Mouse (Mus musculus) heart, embryonic 12.5 days (tissue): Measurements from ENCODE around the gene Srsf2. TPM values are rescaled to one million over a fixed set of nuclear protein-coding genes. Genes with fewer than 3 reads are reported as not detected.
A peak's percentile ranks its signal among the peaks of the same experiment; 100 is the strongest.

ENCODE experiments used
- ATAC-seq: fragments of 200-750 bp; cut with Nextera tagmentation; 2 replicates; pipeline ENCODE4 v1.8.0; 2017; ENCODE audit warnings: moderate TSS enrichment, moderate library complexity; ENCODE audit not compliant: insufficient number of reproducible peaks, low FRiP score
- H3K27ac ChIP-seq: fragments of 300-500 bp; sonication (generic); 2 replicates; pipeline ENCODE4 v1.5.1; 2016; ENCODE audit warnings: mild to moderate bottlenecking, moderate library complexity; ENCODE audit not compliant: poor library complexity, severe bottlenecking
- H3K27me3 ChIP-seq: fragments of 300-500 bp; sonication (generic); replicated peaks from 2 replicates; pipeline ENCODE4 v1.6.1; 2016; ENCODE audit warnings: mild to moderate bottlenecking, moderate library complexity
- H3K36me3 ChIP-seq: fragments of 300-500 bp; sonication (generic); 2 replicates; pipeline ENCODE4 v1.6.1; 2016; ENCODE audit warnings: mild to moderate bottlenecking, moderate library complexity
- H3K4me1 ChIP-seq: fragments of 300-500 bp; sonication (generic); replicated peaks from 2 replicates; pipeline ENCODE4 v1.6.1; 2016; ENCODE audit warnings: mild to moderate bottlenecking
- H3K4me2 ChIP-seq: fragments of 300-500 bp; sonication (generic); 2 replicates; pipeline ENCODE4 v1.6.1; 2016; ENCODE audit warnings: mild to moderate bottlenecking, moderate library complexity
- H3K4me3 ChIP-seq: fragments of 300-500 bp; sonication (generic); 2 replicates; pipeline ENCODE4 v1.5.1; 2016; ENCODE audit warnings: mild to moderate bottlenecking
- H3K9ac ChIP-seq: fragments of 300-500 bp; sonication (generic); 2 replicates; pipeline ENCODE4 v1.6.1; 2016; ENCODE audit warnings: mild to moderate bottlenecking, moderate library complexity
- H3K9me3 ChIP-seq: fragments of 300-500 bp; sonication (generic); replicated peaks from 2 replicates; pipeline ENCODE4 v1.6.1; 2016; ENCODE audit warnings: mild to moderate bottlenecking, moderate library complexity
- WGBS: fragments of 180-500 bp; shearing (Covaris S2); methylation state at CpG from one replicate; pipeline ENCODE4 v1.1.7; 2016; 5-methylcytosine and 5-hydroxymethylcytosine counted together
- polyA plus RNA-seq: library from polyadenylated mRNA; unstranded; fragments of >200 nt; fragmentation: Nextera tagmentation; extraction: Ambion mirVana; gene quantifications from 2 replicates; pipeline ENCODE4 v1.2.1, GENCODE M21; 2016

The Srsf2 gene
- polyA plus RNA-seq, 1 experiment from 2014 or later, result 640 TPM

DNA sequence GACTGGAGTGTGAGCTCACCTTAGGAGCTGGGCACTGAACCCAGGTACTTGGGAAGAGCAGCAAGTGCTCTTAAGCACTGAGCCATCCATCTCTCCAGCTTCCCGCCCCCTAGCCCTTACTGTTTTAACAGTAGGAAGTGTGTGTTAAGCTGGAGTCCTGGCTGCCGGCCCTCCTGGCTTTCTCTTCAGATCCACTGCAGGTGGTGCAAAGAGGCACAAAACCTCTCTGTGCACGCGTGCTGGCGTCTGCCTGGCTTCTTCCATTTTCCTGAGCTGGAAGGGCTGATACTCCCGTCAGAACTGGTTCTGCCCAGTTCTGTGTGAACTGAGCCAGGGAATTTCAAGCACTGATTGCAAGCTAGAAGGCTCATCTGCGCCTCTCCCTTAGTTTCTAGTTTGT lies 27.9 kb upstream of the Srsf2 start:
- Histone ChIP-seq H3K4me2 (no peak overlapping the region), H3K9me3 (no peaks in the 10 kb centered on the region), H3K27me3 (peaks cover 1% of the 10 kb centered on the region; the same call in 1 of the 2 replicates), H3K36me3 (peaks cover 2% of the 10 kb centered on the region; the same call in 1 of the 2 replicates), H3K4me1 (peaks cover 4% of the 10 kb centered on the region), H3K27ac (no peak overlapping the region), H3K9ac (no peak overlapping the region), H3K4me3 (no peak overlapping the region)
- WGBS, result 71% methylated on average over 7 of the region's 7 CpGs
- ATAC-seq, result no peak

GRCm38 (mm10) chr11:116878454-116878853 lies 25.6 kb upstream of the Srsf2 start:
- Histone ChIP-seq H3K4me3 (no peak overlapping the region), H3K36me3 (peaks cover 24% of the 10 kb centered on the region), H3K4me1 (no peaks in the 10 kb centered on the region), H3K9ac (no peak overlapping the region), H3K27ac (no peak overlapping the region), H3K27me3 (no peaks in the 10 kb centered on the region), H3K4me2 (no peak overlapping the region), H3K9me3 (no peaks in the 10 kb centered on the region)
- ATAC-seq, result no peak
- 87% methylated on average over 8 of the region's 8 CpGs for WGBS

GRCm38 (mm10) chr11:116873987-116874386 lies 21.1 kb upstream of the Srsf2 start:
- Histone ChIP-seq H3K36me3 (peaks cover 57% of the 10 kb centered on the region), H3K9ac (no peak overlapping the region), H3K27ac (no peak overlapping the region), H3K4me1 (peaks cover 8% of the 10 kb centered on the region; the same call in 1 of the 2 replicates), H3K9me3 (no peaks in the 10 kb centered on the region), H3K4me3 (no peak overlapping the region), H3K27me3 (no peaks in the 10 kb centered on the region), H3K4me2 (no peak overlapping the region)
- 93% methylated on average over 20 of the region's 20 CpGs for whole genome bisulfite sequencing
- ATAC-seq, result no peak

GRCm38 (mm10) chr11:116871538-116871937 lies 18.6 kb upstream of the Srsf2 start:
- Histone ChIP-seq H3K27me3 (no peaks in the 10 kb centered on the region), H3K4me1 (peaks cover 12% of the 10 kb centered on the region), H3K9me3 (no peaks in the 10 kb centered on the region), H3K4me2 (no peak overlapping the region), H3K36me3 (peaks cover 68% of the 10 kb centered on the region), H3K9ac (no peak overlapping the region), H3K27ac (no peak overlapping the region), H3K4me3 (no peak overlapping the region)
- WGBS, result 90% methylated on average over 9 of the region's 9 CpGs
- no peak for ATAC-seq

DNA sequence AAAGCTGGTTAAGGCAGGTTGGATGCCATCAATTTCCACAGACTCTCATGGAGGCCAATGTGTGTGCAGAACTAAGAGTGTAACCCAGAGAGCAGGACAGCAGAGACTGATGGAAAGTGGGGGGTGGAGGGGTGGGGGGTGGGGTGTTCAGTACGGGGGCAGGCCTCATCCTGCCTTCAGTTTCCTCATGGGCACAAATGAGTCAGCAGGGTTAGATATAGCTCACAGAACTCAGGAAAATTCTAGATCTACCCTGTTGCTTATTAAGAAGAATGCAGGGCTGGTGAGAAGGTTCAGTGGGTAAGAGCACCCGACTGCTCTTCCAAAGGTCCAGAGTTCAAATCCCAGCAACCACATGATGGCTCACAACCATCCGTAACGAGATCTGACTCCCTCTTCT lies 16.7 kb upstream of the Srsf2 start:
- Histone ChIP-seq H3K27ac (no peak overlapping the region), H3K36me3 (peaks cover 68% of the 10 kb centered on the region), H3K4me1 (peaks cover 16% of the 10 kb centered on the region), H3K27me3 (no peaks in the 10 kb centered on the region), H3K9me3 (no peaks in the 10 kb centered on the region), H3K9ac (no peak overlapping the region; the same call in 1 of the 2 replicates), H3K4me2 (no peak overlapping the region), H3K4me3 (no peak overlapping the region)
- ATAC-seq, result no peak
- WGBS, result 63% methylated on average over 4 of the region's 4 CpGs

- Histone ChIP-seq H3K36me3 (peaks cover 64% of the 10 kb centered on the region), H3K27me3 (no peaks in the 10 kb centered on the region), H3K27ac (0 out of 2 replicates have a peak overlapping the region, but pooled peaks have one; percentile 31), H3K4me2 (no peak overlapping the region), H3K4me1 (peaks cover 20% of the 10 kb centered on the region), H3K9ac (no peak overlapping the region; the same call in 1 of the 2 replicates), H3K4me3 (no peak overlapping the region), H3K9me3 (no peaks in the 10 kb centered on the region)
- WGBS, result 60% methylated on average over 8 of the region's 8 CpGs
- ATAC-seq, result no peak
Measured at GRCm38 (mm10) chr11:116869223-116869622, 16.3 kb upstream of the Srsf2 start.

DNA sequence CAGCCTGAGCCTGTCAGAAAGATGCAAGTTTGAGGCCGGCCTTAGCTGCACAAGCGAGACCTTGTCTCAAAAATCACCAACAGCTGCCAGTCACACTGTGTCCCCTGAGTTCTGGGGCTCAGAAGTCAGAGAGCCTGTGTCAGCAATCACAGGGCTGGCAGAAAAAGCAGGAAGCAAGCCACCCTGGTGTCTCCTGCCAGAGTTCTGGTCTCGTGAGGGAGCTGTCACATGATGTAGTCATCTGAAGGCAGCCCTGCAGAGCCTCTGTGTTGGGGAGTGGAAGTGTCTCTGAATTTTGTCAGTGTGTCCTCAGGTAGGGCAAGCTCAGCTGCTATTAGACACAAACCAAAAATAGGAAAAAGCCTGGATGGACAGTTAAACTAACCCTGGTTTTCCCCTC lies 15.2 kb upstream of the Srsf2 start:
- WGBS, result 58% methylated on average over 3 of the region's 3 CpGs
- Histone ChIP-seq H3K4me2 (no peak overlapping the region), H3K9ac (0 out of 2 replicates have a peak overlapping the region, but pooled peaks have one; percentile 25), H3K36me3 (peaks cover 62% of the 10 kb centered on the region), H3K27ac (0 out of 2 replicates have a peak overlapping the region, but pooled peaks have one; percentile 35), H3K4me1 (peaks cover 29% of the 10 kb centered on the region), H3K9me3 (no peaks in the 10 kb centered on the region), H3K4me3 (no peak overlapping the region), H3K27me3 (no peaks in the 10 kb centered on the region)
- no peak for ATAC-seq

DNA sequence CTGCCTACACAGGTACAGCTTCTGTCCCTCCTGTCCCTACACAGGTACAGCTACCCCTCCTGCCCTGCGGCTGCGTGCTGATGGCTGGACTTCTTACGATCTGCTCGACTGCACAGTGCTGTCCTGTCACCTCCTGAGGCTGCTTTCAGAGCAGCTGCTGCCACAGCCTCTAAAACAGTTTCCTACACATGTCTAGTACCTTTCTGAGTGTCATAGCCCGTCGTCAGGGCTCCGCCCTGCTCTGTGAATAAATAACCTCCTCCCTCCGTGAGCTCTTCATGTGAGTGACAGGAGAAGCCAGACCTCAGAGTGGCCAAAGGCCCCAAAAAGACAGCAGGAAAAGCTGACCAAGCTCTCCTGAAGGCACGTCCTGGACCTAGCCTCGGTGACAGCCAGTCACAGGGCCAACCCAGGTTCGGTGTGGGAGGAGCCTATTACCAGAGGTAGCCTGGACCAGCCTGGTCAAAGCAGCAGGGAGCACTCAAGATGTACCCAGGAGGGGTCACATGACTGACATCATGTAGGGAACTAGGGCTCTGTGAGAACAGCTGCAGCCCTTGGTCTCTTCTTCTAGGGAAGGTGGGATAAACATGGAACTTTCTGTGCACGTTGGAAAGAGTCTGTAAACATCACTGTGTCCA lies 13.2 kb upstream of the Srsf2 start:
- H3K36me3 ChIP-seq, result peaks cover 65% of the 10 kb centered on the region
- 72% methylated on average over 12 of the region's 12 CpGs for WGBS

DNA sequence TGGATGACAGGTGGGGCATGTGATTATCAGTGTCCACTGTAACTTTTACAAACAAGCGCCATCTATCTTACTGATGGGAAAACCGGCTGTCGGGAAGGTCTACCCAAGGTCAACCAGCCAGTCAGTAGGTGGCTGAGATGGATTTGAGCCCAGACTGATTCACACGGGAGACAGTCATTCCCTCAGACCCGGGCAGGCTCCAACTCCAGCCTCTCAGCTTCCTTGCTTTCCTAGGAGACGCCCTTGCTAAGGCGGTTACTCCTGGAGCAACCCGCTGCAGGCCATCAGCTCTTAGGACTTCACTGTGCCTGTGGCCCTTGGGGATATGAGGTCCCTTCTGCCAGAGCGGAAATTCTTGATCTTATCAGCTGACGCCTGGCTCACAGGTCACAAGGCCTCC lies 11.6 kb upstream of the Srsf2 start:
- Histone ChIP-seq H3K4me2 (0 out of 2 replicates have a peak overlapping the region, but pooled peaks have one; percentile 4), H3K9ac (no peak overlapping the region; the same call in 1 of the 2 replicates), H3K4me3 (no peak overlapping the region), H3K9me3 (no peaks in the 10 kb centered on the region), H3K27me3 (no peaks in the 10 kb centered on the region), H3K36me3 (peaks cover 72% of the 10 kb centered on the region), H3K4me1 (peaks cover 26% of the 10 kb centered on the region), H3K27ac (peak overlapping the region; percentile 64)
- 19% methylated on average over 10 of the region's 10 CpGs for WGBS
- no peak for ATAC-seq

More for the DNA sequence above, 13.2 kb upstream of the Srsf2 start:
- no peaks in the 10 kb centered on the region for H3K9me3 ChIP-seq
- ATAC-seq, result no peak
- no peak overlapping the region for H3K4me2 ChIP-seq
- no peaks in the 10 kb centered on the region for H3K27me3 ChIP-seq
- peaks cover 29% of the 10 kb centered on the region for H3K4me1 ChIP-seq
- no peak overlapping the region for H3K9ac ChIP-seq
- H3K27ac ChIP-seq, result no peak overlapping the region
- no peak overlapping the region for H3K4me3 ChIP-seq

- Histone ChIP-seq H3K4me3 (no peak overlapping the region), H3K27me3 (no peaks in the 10 kb centered on the region), H3K4me2 (no peak overlapping the region), H3K27ac (peak overlapping the region; percentile 43), H3K4me1 (peaks cover 24% of the 10 kb centered on the region), H3K9me3 (no peaks in the 10 kb centered on the region), H3K36me3 (peaks cover 41% of the 10 kb centered on the region), H3K9ac (peak overlapping the region; percentile 21; the same call in 1 of the 2 replicates)
- 28% methylated on average over 12 of the region's 12 CpGs for WGBS
- ATAC-seq, result no peak
Measured at GRCm38 (mm10) chr11:116857183-116857850, 4.4 kb upstream of the Srsf2 start.

- Histone ChIP-seq H3K27me3 (no peaks in the 10 kb centered on the region), H3K36me3 (peaks cover 28% of the 10 kb centered on the region), H3K4me1 (peaks cover 31% of the 10 kb centered on the region), H3K27ac (peak overlapping the region; percentile 99), H3K4me2 (peak overlapping the region; percentile 88), H3K4me3 (peak overlapping the region; percentile 94), H3K9ac (peak overlapping the region; percentile 96), H3K9me3 (no peaks in the 10 kb centered on the region)
- no peak for ATAC-seq
- 25% methylated on average over 10 of the region's 10 CpGs for WGBS
Measured at GRCm38 (mm10) chr11:116854279-116854678, 1.4 kb upstream of the Srsf2 start.
